Mouse (Mus musculus): ENCODE measurements around the gene B4galt5. TPM values are rescaled to one million over a fixed set of nuclear protein-coding genes. Genes with fewer than 3 reads are reported as not detected.

B4galt5 gene
- 10.5 TPM for polyA plus RNA-seq (2014; fragmentation: Illumina TruSeq; extraction: RNeasy Lipid Tissue Mini Kit (QIAGEN cat#74804); ENCODE audit: low read depth, low replicate concordance)

GRCm38 (mm10) chr2:167348376-167349282, at the start of gene B4galt5:
Gene B4galt5 (minus strand): TSS chr2:167349183.

Other genes starting within 250 kb of the B4galt5 start
- gene Kcnb1, start 159.0 kb downstream of the B4galt5 start, polyA plus RNA-seq (2014; fragmentation: Illumina TruSeq; extraction: RNeasy Lipid Tissue Mini Kit (QIAGEN cat#74804); ENCODE audit: low read depth, low replicate concordance): 7.3 TPM
- gene Ptgis, start 108.6 kb downstream of the B4galt5 start, polyA plus RNA-seq (2014; fragmentation: Illumina TruSeq; extraction: RNeasy Lipid Tissue Mini Kit (QIAGEN cat#74804); ENCODE audit: low read depth, low replicate concordance): 30.7 TPM
- gene Slc9a8, start 72.5 kb upstream of the B4galt5 start, polyA plus RNA-seq (2014; fragmentation: Illumina TruSeq; extraction: RNeasy Lipid Tissue Mini Kit (QIAGEN cat#74804); ENCODE audit: low read depth, low replicate concordance): 29.0 TPM
- 72.6 TPM for gene Rnf114, start 143.5 kb upstream of the B4galt5 start, polyA plus RNA-seq (2014; fragmentation: Illumina TruSeq; extraction: RNeasy Lipid Tissue Mini Kit (QIAGEN cat#74804); ENCODE audit: low read depth, low replicate concordance)
- gene Spata2, start 143.7 kb upstream of the B4galt5 start, polyA plus RNA-seq (2014; fragmentation: Illumina TruSeq; extraction: RNeasy Lipid Tissue Mini Kit (QIAGEN cat#74804); ENCODE audit: low read depth, low replicate concordance): 13.1 TPM
- 3.5 TPM for gene Snai1, start 189.0 kb upstream of the B4galt5 start, polyA plus RNA-seq (2014; fragmentation: Illumina TruSeq; extraction: RNeasy Lipid Tissue Mini Kit (QIAGEN cat#74804); ENCODE audit: low read depth, low replicate concordance)

All from adipose tissue, adult 10 weeks (tissue).